Mouse (Mus musculus): ENCODE results near the gene Senp6.
"Not testable (repeated sequence)": the region's sequence is repeated elsewhere in the genome, so short reads cannot be mapped to it uniquely, and the experiment has no call there.

The Senp6 gene

GRCm38 (mm10) chr9:80066367-80067220 lies at the start of gene Senp6:
TSS of gene Senp6 (plus strand) at chr9:80066903.
- DNase-seq (ENCODE audit: low read depth), result peak; percentile 68

DNA sequence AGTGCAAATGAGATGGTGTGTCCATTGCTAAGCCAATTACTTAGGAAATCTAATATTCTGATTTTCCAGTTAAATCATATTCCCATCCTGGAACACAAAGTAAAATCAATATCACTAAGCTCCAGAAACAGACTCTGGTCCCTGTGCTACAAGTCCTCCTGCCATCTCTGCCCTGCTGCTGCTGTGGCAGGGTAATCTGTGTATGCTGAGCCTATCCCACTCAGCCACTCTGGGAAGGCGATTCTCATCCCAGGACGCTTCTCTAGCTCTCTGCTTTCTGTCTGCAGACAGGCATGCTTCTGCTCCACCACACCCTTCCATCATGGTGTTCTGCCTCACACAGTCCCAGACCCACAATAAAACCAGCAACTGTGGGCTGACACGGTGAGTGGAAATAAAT lies 46.3 kb upstream of the Senp6 start:
- no peak for DNase-seq (ENCODE audit: low read depth)

DNA sequence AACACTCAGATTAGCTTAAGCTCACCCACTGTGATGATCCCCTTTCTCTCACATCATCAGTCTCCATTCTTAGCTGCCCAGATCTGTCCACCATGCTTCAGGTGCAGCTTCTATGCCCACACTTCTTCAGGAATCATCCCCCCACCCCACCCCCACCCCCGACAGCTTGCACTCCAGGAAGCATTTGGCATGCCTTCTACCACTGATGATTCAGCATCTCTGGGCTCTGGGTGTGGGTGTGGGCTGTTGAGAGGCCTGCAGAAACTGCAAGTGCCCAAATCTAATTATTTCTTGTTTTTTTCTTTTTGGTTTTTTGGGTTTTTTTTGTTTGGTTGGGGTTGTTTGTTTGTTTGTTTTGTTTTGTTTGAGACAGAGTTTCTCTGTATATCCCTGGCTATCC lies 45.1 kb upstream of the Senp6 start:
- peak; percentile 53 for DNase-seq (ENCODE audit: low read depth)

GRCm38 (mm10) chr9:80022821-80023220 lies 43.9 kb upstream of the Senp6 start:
- DNase-seq (ENCODE audit: low read depth), result no peak

DNA sequence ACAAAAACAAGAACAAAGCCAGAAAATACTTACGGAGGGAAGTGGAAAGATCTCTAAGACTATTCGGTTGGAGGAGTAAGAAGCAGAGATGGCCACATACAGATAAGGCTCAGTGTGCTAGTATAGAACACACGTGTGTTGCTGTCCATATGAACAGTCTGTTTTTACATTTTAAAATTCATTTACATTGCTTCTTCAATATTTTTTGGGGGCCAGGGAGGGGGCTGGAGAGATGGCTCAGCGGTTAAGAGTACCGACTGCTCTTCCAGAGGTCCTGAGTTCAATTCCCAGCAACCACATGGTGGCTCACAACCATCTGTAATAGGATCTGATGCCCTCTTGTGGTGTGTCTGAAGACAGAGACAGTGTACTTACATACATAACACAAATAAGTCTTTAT lies 41.4 kb upstream of the Senp6 start:
- DNase-seq (ENCODE audit: low read depth), result not testable (repeated sequence)

- DNase-seq (ENCODE audit: low read depth), result peak; percentile 88
Observed at GRCm38 (mm10) chr9:80026017-80026416, 40.7 kb upstream of the Senp6 start.

GRCm38 (mm10) chr9:80026581-80027021 lies 40.1 kb upstream of the Senp6 start:
- DNase-seq (ENCODE audit: low read depth), result no peak

- no peak for DNase-seq (ENCODE audit: low read depth)
Observed at GRCm38 (mm10) chr9:80037262-80037996, 29.3 kb upstream of the Senp6 start.

DNA sequence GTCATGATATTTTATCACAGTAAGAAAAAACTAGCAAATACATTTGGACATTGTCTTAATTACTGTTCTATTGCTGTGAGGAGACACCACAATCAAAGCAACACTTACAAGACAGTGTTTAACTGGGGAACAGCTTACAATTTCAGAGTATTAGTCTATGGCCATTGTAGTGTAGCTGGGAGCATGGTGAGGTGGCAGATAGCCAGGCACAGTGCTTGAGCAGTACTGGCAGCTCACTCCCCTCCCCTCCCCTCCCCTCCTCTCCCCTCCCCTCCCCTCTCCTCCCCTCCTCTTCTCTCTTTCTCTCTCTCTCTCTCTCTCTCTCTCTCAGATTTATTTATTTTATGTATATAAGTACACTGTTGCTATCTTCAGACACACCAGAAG lies 28.7 kb upstream of the Senp6 start:
- no peak for DNase-seq (ENCODE audit: low read depth)

- no peak for DNase-seq (ENCODE audit: low read depth)
Observed at GRCm38 (mm10) chr9:80039296-80039815, 27.3 kb upstream of the Senp6 start.

DNA sequence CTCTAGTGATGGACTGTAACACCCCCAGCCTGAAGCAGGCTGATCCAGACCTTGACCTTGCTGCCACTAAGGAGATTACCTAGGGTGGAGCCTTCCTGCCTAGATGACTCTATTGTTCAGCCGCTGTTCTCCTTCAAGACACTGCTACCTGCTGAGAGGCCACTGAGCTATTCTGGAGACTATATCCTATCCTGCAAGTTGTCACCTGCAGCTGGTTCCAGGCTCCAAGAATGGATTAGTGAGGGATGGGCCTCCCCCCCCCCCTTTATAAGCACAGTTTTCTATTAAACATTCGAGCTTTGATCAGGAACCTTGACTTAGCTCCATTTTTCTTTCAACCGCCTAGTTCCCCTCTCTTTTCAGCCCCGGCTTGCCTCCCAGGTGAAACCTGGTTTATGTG lies 22.4 kb upstream of the Senp6 start:
- DNase-seq (ENCODE audit: low read depth), result not testable (repeated sequence)

GRCm38 (mm10) chr9:80049271-80049670 lies 17.4 kb upstream of the Senp6 start:
- DNase-seq (ENCODE audit: low read depth), result not testable (repeated sequence)

- no peak for DNase-seq (ENCODE audit: low read depth)
Observed at GRCm38 (mm10) chr9:80052951-80053350, 13.8 kb upstream of the Senp6 start.

DNA sequence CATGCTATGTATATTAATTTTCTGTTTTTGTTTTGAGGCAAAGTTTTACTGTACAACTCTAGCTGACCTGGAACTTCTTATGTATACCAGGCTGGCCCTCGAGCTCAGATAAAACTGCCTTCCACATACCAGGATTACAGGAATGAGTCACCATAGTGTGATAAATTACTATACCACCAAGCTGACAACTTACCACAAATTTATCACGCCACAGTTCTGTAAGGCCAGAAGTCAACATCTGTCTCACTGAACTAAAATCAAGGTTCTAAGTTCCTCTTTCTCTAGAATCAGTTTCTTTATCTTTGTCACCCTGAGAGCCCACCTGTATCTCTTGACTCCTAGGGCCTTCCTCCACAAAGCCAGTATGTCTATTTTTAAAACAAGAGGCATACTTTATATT lies 9.0 kb upstream of the Senp6 start:
- DNase-seq (ENCODE audit: low read depth), result peak; percentile 89

DNA sequence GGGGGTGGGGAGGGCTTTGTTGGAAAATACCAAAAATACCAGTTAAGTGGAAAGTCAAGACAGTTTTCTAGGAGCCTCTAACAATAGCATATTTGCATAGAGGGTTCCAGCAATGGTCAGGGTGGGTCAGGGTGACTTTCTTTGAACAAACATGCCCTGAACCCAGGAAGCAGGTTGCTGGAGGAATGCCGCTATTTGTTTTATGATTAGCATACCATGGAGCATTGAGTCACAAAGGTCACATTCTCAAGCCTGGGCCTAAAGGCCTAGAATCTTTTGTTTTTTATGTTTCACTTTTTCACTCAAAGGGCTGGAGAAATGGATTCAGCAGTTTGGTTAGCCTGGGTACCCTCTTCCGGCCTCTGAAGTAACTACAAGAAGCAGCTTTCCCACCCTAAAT lies 1.2 kb upstream of the Senp6 start:
- not testable (repeated sequence) for DNase-seq (ENCODE audit: low read depth)

GRCm38 (mm10) chr9:80067221-80068027 lies 721 bp downstream of the Senp6 start:
- DNase-seq (ENCODE audit: low read depth), result peak; percentile 37

GRCm38 (mm10) chr9:80068028-80068515 lies 1.4 kb downstream of the Senp6 start:
- DNase-seq (ENCODE audit: low read depth), result peak; percentile 65

- peak; percentile 81 for DNase-seq (ENCODE audit: low read depth)
Observed at GRCm38 (mm10) chr9:80068735-80069315, 2.1 kb downstream of the Senp6 start.

DNA sequence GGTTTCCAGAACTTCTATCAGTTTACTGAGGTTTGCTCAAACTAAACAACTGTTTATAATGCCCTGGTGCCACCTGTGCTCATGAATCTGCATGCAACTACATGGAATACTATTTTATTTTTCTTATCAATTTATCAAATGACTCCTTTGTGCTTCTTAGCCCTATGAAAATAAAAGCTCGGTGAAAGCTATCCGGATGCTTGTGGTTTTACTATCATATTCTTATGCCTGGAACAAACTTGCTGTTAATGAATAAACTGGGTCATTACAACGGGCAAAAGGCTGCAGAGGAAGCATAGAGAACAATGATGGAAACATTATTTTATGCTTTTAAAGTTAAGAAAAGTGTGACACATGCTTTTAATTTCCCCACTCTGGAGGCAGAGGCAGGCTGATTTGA lies 3.3 kb downstream of the Senp6 start:
- DNase-seq (ENCODE audit: low read depth), result peak; percentile 80

- DNase-seq (ENCODE audit: low read depth), result no peak
Observed at GRCm38 (mm10) chr9:80071616-80072015, 4.9 kb downstream of the Senp6 start.

GRCm38 (mm10) chr9:80074067-80074466 lies 7.4 kb downstream of the Senp6 start:
- DNase-seq (ENCODE audit: low read depth), result no peak

- no peak for DNase-seq (ENCODE audit: low read depth)
Observed at GRCm38 (mm10) chr9:80074949-80075348, 8.2 kb downstream of the Senp6 start.
